Mouse (Mus musculus): ENCODE data around the gene Psmd11. TPM values are rescaled to one million over a fixed set of nuclear protein-coding genes. Genes with fewer than 3 reads are reported as not detected.
A peak's percentile ranks its signal among the peaks of the same experiment; 100 is the strongest.

Psmd11 gene
- polyA plus RNA-seq, 1 experiment, result 54.6 TPM

DNA sequence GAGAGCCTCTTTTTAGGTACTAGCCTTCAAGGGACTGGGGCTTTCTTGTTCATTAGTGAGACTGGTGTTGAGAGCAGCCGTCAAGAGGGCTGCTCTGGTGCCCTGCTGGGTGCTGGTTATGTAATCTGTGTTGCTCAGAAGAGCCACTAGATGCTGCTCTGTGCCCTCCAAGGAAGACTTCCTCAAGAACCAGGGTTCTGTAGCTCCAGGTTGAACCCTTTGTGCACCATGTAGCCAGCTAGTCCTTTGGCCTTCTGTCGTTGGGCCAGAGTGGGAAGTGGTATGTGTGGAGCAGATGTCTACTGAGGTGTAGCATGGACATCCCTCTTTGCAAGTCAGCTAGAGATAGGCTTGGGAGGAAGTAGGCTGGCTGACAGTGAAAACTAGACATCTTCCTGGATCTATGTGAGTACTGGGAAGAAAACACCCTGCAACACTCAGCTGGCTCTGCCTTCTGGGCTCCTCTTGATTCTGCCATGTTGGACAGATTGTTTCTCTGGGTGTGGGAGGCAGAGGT lies 45.8 kb downstream of the Psmd11 start:
- Histone ChIP-seq H3K9me3 (no peaks in the 10 kb centered on the region), H3K4me1 (peaks cover 74% of the 10 kb centered on the region), H3K36me3 (replicated peaks; ENCODE audit: low read length) (peaks cover 72% of the 10 kb centered on the region), H3K4me3 (replicated peaks) (no peak overlapping the region), H3K27me3 (replicated peaks) (peaks cover 17% of the 10 kb centered on the region)
- TF ChIP-seq GATA1 (IDR thresholded peaks at IDR 0.05; ENCODE audit: borderline replicate concordance, low read length) (no peak), FLI1 (IDR thresholded peaks at IDR 0.05; ENCODE audit: low read length) (no peak)

DNA sequence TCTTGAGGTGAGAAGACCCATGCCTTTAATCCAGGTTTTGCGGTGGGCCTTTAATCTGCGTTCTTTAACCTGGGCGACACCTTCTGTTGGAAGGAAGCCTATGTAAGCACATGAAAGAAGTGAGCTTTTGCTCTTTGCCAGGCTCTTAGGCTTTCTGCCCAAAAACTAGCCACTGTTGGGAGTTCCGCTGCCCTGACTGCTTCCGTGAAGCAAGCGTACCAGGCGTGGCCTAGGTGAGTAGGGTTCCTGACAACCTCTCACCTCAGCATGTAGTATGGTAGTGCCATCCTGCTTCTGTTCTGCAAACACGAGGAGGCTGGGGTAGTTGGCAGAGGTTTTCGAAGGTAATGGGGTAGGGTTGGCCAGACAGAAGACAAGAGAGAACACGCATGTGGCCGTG lies 46.4 kb downstream of the Psmd11 start:
- Histone ChIP-seq H3K9me3 (no peaks in the 10 kb centered on the region), H3K4me1 (peaks cover 76% of the 10 kb centered on the region), H3K36me3 (replicated peaks; ENCODE audit: low read length) (peaks cover 67% of the 10 kb centered on the region), H3K27me3 (replicated peaks) (peaks cover 18% of the 10 kb centered on the region), H3K4me3 (replicated peaks) (no peak overlapping the region)
- TF ChIP-seq FLI1 (IDR thresholded peaks at IDR 0.05; ENCODE audit: low read length), result no peak
- no peak for TF ChIP-seq GATA1 (IDR thresholded peaks at IDR 0.05; ENCODE audit: borderline replicate concordance, low read length)

GRCm38 (mm10) chr11:80475544-80475943 lies 47.1 kb downstream of the Psmd11 start:
- Histone ChIP-seq H3K9me3 (no peaks in the 10 kb centered on the region), H3K36me3 (replicated peaks; ENCODE audit: low read length) (peaks cover 63% of the 10 kb centered on the region), H3K4me1 (peaks cover 73% of the 10 kb centered on the region), H3K27me3 (replicated peaks) (peaks cover 20% of the 10 kb centered on the region), H3K4me3 (replicated peaks) (no peak overlapping the region)
- TF ChIP-seq FLI1 (IDR thresholded peaks at IDR 0.05; ENCODE audit: low read length) (no peak), GATA1 (IDR thresholded peaks at IDR 0.05; ENCODE audit: borderline replicate concordance, low read length) (no peak)

- Histone ChIP-seq H3K4me3 (replicated peaks) (peak within 1 kb of the TSS; percentile 94), H3K9me3 (no peaks in the 10 kb centered on the region), H3K27me3 (replicated peaks) (peaks cover 24% of the 10 kb centered on the region), H3K36me3 (replicated peaks; ENCODE audit: low read length) (peaks cover 57% of the 10 kb centered on the region), H3K4me1 (peaks cover 70% of the 10 kb centered on the region)
- no peak for TF ChIP-seq FLI1 (IDR thresholded peaks at IDR 0.05; ENCODE audit: low read length)
- no peak for TF ChIP-seq GATA1 (IDR thresholded peaks at IDR 0.05; ENCODE audit: borderline replicate concordance, low read length)
Measured at GRCm38 (mm10) chr11:80476222-80477189, 48.1 kb downstream of the Psmd11 start, which contains the start of gene Cdk5r1. TSS of gene Cdk5r1 (plus strand) at chr11:80477023.

DNA sequence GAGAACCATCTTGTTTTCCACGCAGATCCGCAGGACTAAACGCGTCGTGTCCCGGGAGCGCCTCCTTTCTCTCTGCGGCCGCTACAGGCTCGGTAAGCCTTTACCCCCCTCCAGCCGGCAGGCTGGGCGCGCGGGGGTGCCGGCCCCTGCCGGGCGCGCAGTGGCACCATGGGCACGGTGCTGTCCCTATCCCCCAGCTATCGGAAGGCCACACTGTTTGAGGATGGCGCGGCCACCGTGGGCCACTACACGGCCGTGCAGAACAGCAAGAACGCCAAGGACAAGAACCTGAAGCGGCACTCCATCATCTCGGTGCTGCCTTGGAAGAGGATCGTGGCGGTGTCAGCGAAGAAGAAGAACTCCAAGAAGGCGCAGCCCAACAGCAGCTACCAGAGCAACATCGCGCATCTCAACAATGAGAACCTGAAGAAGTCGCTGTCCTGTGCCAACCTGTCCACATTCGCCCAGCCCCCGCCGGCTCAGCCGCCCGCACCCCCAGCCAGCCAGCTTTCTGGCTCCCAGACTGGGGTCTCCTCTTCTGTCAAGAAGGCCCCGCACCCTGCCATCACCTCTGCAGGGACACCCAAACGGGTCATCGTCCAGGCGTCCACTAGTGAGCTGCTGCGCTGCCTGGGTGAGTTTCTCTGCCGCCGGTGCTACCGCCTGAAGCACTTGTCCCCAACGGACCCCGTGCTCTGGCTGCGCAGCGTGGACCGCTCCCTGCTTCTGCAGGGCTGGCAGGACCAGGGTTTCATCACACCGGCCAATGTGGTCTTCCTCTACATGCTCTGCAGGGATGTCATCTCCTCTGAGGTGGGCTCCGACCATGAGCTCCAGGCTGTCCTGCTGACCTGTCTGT lies 49.2 kb downstream of the Psmd11 start:
- H3K4me3 ChIP-seq (replicated peaks), result peak overlapping the region; percentile 94
- H3K9me3 ChIP-seq, result no peaks in the 10 kb centered on the region
- H3K36me3 ChIP-seq (replicated peaks; ENCODE audit: low read length), result peaks cover 47% of the 10 kb centered on the region
- TF ChIP-seq GATA1 (IDR thresholded peaks at IDR 0.05; ENCODE audit: borderline replicate concordance, low read length) (no peak), FLI1 (IDR thresholded peaks at IDR 0.05; ENCODE audit: low read length) (no peak)
- H3K27me3 ChIP-seq (replicated peaks), result peaks cover 32% of the 10 kb centered on the region
- peaks cover 60% of the 10 kb centered on the region for H3K4me1 ChIP-seq

GRCm38 (mm10) chr11:80478694-80479412 lies 50.4 kb downstream of the Psmd11 start:
- TF ChIP-seq GATA1 (IDR thresholded peaks at IDR 0.05; ENCODE audit: borderline replicate concordance, low read length), result no peak
- no peak for TF ChIP-seq FLI1 (IDR thresholded peaks at IDR 0.05; ENCODE audit: low read length)
- peaks cover 36% of the 10 kb centered on the region for H3K36me3 ChIP-seq (replicated peaks; ENCODE audit: low read length)
- no peak overlapping the region for H3K4me3 ChIP-seq (replicated peaks)
- H3K27me3 ChIP-seq (replicated peaks), result peaks cover 44% of the 10 kb centered on the region
- no peaks in the 10 kb centered on the region for H3K9me3 ChIP-seq
- peaks cover 48% of the 10 kb centered on the region for H3K4me1 ChIP-seq

DNA sequence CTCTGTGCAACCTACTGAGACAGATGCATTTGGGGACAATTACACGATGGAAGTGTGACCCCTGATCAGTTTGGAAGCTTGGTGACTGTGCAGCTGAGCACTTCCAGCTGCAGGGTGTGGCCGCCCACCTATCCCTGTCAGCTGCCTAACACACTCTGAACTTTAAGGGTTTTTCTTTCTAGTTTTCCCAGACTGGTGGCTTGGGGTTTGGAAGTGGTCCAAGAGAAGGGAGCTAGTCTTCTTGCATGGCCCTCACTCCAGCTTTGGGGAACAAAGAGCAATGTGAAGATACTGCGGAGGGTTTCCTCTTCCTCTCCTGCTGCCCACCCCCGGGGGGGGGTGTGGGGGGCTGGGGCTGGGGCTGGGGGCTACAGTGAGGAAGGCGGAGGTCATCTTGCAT lies 51.0 kb downstream of the Psmd11 start:
- TF ChIP-seq FLI1 (IDR thresholded peaks at IDR 0.05; ENCODE audit: low read length) (no peak), GATA1 (IDR thresholded peaks at IDR 0.05; ENCODE audit: borderline replicate concordance, low read length) (no peak)
- Histone ChIP-seq H3K36me3 (replicated peaks; ENCODE audit: low read length) (peaks cover 30% of the 10 kb centered on the region), H3K4me1 (peaks cover 42% of the 10 kb centered on the region), H3K9me3 (no peaks in the 10 kb centered on the region), H3K27me3 (replicated peaks) (peaks cover 50% of the 10 kb centered on the region), H3K4me3 (replicated peaks) (no peak overlapping the region)

DNA sequence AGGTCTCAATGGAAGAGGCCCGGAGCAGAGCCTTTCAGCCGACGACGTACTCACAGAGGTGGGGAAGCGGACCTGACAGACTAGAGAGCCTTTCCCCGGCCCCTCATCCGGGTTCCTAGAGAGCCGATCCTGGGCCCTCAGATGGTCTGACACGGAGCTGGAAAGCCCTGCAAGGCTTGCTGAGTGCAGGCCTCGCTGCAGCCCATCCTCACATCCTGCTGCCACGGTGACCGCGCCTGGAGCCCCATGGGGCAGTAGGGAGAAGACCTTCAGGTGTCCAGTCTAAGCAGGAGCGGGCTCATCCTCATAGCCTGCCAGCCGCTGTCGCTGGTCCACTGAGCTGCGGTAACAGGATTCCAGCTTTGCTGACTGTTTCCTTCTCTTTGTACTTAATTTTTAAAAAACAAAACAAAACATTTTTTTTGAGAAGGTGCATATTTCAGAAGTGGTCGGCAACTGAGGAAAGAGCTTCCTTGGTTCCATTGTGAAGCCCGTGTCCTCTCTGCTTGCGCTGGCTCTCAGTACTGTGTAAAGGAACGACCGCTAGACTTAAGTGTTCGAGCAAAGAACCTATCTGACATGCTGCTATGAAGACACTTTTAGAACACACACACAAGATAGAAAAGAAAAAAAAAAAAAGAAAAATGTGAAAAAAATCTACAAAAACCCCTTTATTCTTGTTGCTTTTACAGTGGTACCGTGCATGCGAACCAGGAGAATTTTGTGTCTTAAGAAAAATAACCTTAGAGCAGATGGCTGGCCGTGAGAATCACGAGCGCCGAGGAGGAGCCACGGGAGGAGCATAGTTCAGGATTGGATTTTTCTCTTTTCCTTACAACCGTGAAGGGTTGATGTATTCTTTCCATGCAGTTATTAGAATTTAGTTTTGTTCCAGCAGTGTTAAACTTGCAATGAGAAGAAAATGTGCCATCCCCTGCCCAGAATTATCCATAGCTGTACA lies 51.8 kb downstream of the Psmd11 start:
- Histone ChIP-seq H3K4me1 (peaks cover 36% of the 10 kb centered on the region), H3K9me3 (no peaks in the 10 kb centered on the region), H3K36me3 (replicated peaks; ENCODE audit: low read length) (peaks cover 23% of the 10 kb centered on the region), H3K27me3 (replicated peaks) (peaks cover 56% of the 10 kb centered on the region), H3K4me3 (replicated peaks) (no peak overlapping the region)
- no peak for TF ChIP-seq FLI1 (IDR thresholded peaks at IDR 0.05; ENCODE audit: low read length)
- TF ChIP-seq GATA1 (IDR thresholded peaks at IDR 0.05; ENCODE audit: borderline replicate concordance, low read length), result no peak

Measured in megakaryocyte, embryonic 14.5 days (primary cell).